Mouse (Mus musculus): ENCODE data around the gene Fiz1.

- TF ChIP-seq CTCF (IDR thresholded peaks at IDR 0.05; ENCODE audit: low read depth) (no peak), EP300 (optimal IDR thresholded peaks at IDR 0.05) (no peak)
These were observed 21.1 kb upstream of the Fiz1 start for GRCm38 (mm10) chr7:5035628-5036027.

All from stomach, postnatal 0 days (tissue).